Mouse (Mus musculus) neural tube, embryonic 15.5 days (tissue): Measurements from ENCODE around the gene Cpa1. TPM values are rescaled to one million over a fixed set of nuclear protein-coding genes. Genes with fewer than 3 reads are reported as not detected.
A peak's percentile ranks its signal among the peaks of the same experiment; 100 is the strongest.

Source experiments
- ATAC-seq: fragments of 200-750 bp; cut with Nextera tagmentation; 2 replicates; pipeline ENCODE4 v1.8.0; 2017; ENCODE audit warnings: mild to moderate bottlenecking, moderate TSS enrichment, moderate library complexity; ENCODE audit not compliant: low FRiP score
- H3K27ac ChIP-seq: fragments of 300-500 bp; sonication (generic); replicated peaks from 2 replicates; pipeline ENCODE4 v1.5.1; 2015; ENCODE audit warnings: mild to moderate bottlenecking, inconsistent platforms
- H3K27me3 ChIP-seq: fragments of 300-500 bp; sonication (generic); replicated peaks from 2 replicates; pipeline ENCODE4 v1.6.1; 2015; ENCODE audit warnings: inconsistent platforms
- H3K36me3 ChIP-seq: fragments of 300-500 bp; sonication (generic); 2 replicates; pipeline ENCODE4 v1.6.1; 2015; ENCODE audit warnings: inconsistent platforms
- H3K4me1 ChIP-seq: fragments of 300-500 bp; sonication (generic); 2 replicates; pipeline ENCODE4 v1.6.1; 2015; ENCODE audit warnings: inconsistent platforms
- H3K4me2 ChIP-seq: fragments of 300-500 bp; sonication (generic); 2 replicates; pipeline ENCODE4 v1.6.1; 2015; ENCODE audit warnings: inconsistent platforms, mild to moderate bottlenecking, moderate library complexity
- H3K4me3 ChIP-seq: fragments of 300-500 bp; sonication (generic); replicated peaks from 2 replicates; pipeline ENCODE4 v1.5.1; 2015; ENCODE audit warnings: mild to moderate bottlenecking, inconsistent platforms
- H3K9ac ChIP-seq: fragments of 300-500 bp; sonication (generic); replicated peaks from 2 replicates; pipeline ENCODE4 v1.6.1; 2015; ENCODE audit warnings: mild to moderate bottlenecking, inconsistent platforms
- H3K9me3 ChIP-seq: fragments of 300-500 bp; sonication (generic); replicated peaks from 2 replicates; pipeline ENCODE4 v1.6.1; 2016; ENCODE audit warnings: inconsistent platforms
- WGBS: fragments of 180-500 bp; shearing (Covaris S2); methylation state at CpG from one replicate; pipeline ENCODE4 v1.1.7; 2015; ENCODE audit warnings: mixed read lengths; 5-methylcytosine and 5-hydroxymethylcytosine counted together
- polyA plus RNA-seq: library from polyadenylated mRNA; unstranded; fragments of >200 nt; fragmentation: Nextera tagmentation; extraction: Ambion mirVana; gene quantifications from 2 replicates; pipeline ENCODE4 v1.2.1, GENCODE M21; 2015

Gene Cpa1
- polyA plus RNA-seq, 1 experiment from 2014 or later: 0.50 TPM

DNA sequence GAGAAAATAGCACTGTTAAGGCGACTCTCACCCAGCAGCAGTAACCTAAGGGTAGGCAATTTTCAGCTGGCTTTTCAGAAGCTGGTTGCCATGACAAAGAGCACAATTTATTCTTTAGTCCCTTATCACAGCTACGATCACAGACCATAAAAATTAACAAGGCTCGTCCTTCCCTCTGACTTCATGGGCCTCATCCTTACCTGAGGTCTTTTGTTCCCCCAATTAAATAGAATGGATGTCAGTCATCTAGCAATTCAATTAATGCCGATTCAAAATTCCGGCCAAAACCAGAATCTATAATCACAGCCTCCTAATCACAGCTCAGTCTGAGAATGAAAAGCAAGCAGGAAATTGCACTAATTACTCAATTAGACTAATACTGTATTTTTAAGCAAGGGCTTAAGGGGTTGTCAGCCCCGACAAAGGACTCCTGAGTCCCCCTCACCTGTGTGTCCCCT, 15.4 kb downstream of the Cpa1 start:
- no peak overlapping the region for H3K4me2 ChIP-seq
- peak overlapping the region; percentile 70 for H3K27ac ChIP-seq
- no peaks in the 10 kb centered on the region for H3K27me3 ChIP-seq
- H3K4me3 ChIP-seq: no peak overlapping the region
- no peak overlapping the region for H3K9ac ChIP-seq
- H3K9me3 ChIP-seq: no peaks in the 10 kb centered on the region
- peak; percentile 48; the same call in 1 of the 2 replicates for ATAC-seq
- no peaks in the 10 kb centered on the region for H3K36me3 ChIP-seq
- WGBS: 18% methylated on average over 6 of the region's 6 CpGs
- peaks cover 54% of the 10 kb centered on the region for H3K4me1 ChIP-seq

DNA sequence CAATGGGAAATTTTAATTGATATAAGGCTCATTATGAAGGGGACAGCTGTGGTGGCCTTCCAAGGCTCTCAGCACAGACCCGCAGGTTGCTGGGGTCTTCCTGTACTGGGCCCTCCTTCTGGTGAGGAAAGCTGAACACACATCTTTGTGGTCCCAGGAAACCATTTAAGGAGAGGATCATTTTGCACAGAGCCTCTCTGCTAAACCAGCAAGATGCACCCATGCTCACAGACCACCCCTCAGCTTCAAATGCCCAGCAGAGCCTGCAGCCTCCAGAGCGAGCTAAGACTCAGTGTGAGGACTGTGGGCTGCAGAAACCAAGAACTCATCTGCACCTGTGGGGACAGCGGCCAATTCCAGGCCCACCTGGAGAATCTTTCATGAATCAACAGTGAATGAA, 15.9 kb downstream of the Cpa1 start:
- Histone ChIP-seq H3K4me3 (no peak overlapping the region), H3K9ac (no peak overlapping the region), H3K36me3 (no peaks in the 10 kb centered on the region), H3K9me3 (no peaks in the 10 kb centered on the region), H3K4me2 (no peak overlapping the region), H3K4me1 (peaks cover 49% of the 10 kb centered on the region), H3K27ac (peak overlapping the region; percentile 70), H3K27me3 (no peaks in the 10 kb centered on the region)
- no peak for ATAC-seq
- WGBS: 59% methylated on average over 3 of the region's 3 CpGs

DNA sequence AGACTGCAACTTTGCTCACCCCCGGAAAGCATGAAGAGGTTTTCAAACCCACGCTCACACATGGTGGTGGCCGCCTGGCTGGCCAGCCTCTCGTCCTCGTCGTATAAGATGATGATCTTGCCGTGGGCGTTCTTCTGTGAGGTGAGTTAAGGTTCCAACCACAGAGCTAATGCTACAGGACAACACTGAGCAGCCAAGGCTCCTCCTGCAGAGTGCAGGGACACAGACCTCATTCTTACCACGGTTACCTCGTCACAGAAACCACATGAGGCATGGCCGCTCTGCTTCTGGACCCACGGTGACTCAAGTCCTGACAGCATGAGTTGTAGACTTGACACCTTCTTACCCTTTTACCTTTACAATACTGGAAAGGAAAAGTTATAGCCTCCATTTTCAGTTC, 18.3 kb downstream of the Cpa1 start:
- Histone ChIP-seq H3K27me3 (no peaks in the 10 kb centered on the region), H3K4me3 (no peak overlapping the region), H3K9ac (no peak overlapping the region), H3K9me3 (no peaks in the 10 kb centered on the region), H3K4me1 (peaks cover 44% of the 10 kb centered on the region), H3K27ac (no peak overlapping the region), H3K4me2 (no peak overlapping the region), H3K36me3 (no peaks in the 10 kb centered on the region)
- WGBS: 83% methylated on average over 12 of the region's 12 CpGs
- ATAC-seq: no peak

DNA sequence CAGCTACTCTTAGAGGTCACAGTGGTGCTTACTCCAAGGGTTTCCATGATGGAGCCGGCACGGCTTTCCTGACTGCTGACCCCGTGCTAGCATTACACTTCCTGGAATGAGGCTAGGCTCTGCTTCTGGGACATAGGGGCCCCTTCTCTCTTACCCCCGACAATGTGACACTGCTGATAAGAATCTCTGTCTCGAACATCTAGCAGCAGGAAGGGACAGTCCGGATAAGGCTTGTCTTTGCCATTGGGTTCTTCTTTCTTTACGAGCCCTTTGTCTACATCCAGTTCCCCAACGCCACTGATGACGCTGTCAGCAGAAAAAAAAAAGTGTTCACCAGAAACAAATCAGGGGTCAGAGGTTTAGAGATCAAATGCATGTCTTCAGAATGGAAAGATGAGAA, 19.6 kb downstream of the Cpa1 start:
- no peak overlapping the region for H3K4me3 ChIP-seq
- ATAC-seq: no peak
- peaks cover 31% of the 10 kb centered on the region for H3K4me1 ChIP-seq
- no peaks in the 10 kb centered on the region for H3K9me3 ChIP-seq
- H3K9ac ChIP-seq: no peak overlapping the region
- no peak overlapping the region for H3K4me2 ChIP-seq
- no peaks in the 10 kb centered on the region for H3K36me3 ChIP-seq
- H3K27ac ChIP-seq: no peak overlapping the region
- 84% methylated on average over 9 of the region's 9 CpGs for WGBS
- H3K27me3 ChIP-seq: no peaks in the 10 kb centered on the region

DNA sequence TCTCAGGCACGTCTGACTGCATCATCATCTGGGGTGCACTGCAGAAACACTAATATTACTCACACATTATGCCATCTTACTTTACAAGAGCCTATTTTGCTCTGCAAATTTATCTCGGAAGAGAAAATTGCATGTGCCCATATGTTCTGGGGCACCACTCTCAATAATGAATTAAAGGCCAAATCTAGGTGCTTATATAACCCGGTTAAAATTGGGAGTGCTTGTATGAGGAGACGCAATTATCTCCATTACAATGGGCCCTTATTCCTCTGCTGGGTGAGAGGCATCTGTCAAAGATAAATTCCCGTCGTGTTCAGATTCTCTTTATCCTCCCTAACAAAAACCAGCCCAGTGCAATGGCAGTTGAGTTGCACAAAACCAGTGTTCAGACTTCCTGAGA, 25.8 kb downstream of the Cpa1 start:
- no peak overlapping the region for H3K4me3 ChIP-seq
- no peak overlapping the region for H3K9ac ChIP-seq
- no peaks in the 10 kb centered on the region for H3K36me3 ChIP-seq
- no peak for ATAC-seq
- H3K9me3 ChIP-seq: no peaks in the 10 kb centered on the region
- no peak overlapping the region for H3K4me2 ChIP-seq
- WGBS: 26% methylated on average over 6 of the region's 6 CpGs
- H3K4me1 ChIP-seq: 0 out of 2 replicates have a peak, but pooled peaks cover 5% of the 10 kb centered on the region
- 0 out of 2 replicates have a peak overlapping the region, but pooled peaks have one; percentile 3 for H3K27ac ChIP-seq
- no peaks in the 10 kb centered on the region for H3K27me3 ChIP-seq

DNA sequence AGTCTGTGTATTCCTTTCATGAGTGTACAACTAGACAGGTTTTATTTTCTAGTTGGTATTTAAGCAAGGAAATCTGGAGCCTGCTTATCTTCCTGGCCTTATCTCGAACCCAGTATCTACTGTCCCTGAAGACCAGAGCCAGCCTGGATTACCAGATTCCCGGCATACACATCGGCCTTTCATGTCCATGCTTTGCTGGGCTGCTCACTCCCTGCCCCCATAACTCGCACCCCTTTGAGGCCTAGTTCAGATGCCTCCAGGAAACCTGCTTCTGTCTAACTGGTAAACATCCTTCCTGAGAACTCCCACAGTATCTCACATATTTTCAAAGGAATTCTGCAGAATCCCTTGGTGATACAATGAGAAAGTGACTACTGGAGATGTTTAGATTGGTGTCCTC, 26.3 kb downstream of the Cpa1 start:
- Histone ChIP-seq H3K9ac (no peak overlapping the region), H3K4me2 (no peak overlapping the region), H3K9me3 (no peaks in the 10 kb centered on the region), H3K27me3 (no peaks in the 10 kb centered on the region), H3K4me1 (0 out of 2 replicates have a peak, but pooled peaks cover 5% of the 10 kb centered on the region), H3K27ac (0 out of 2 replicates have a peak overlapping the region, but pooled peaks have one; percentile 3), H3K36me3 (no peaks in the 10 kb centered on the region), H3K4me3 (no peak overlapping the region)
- no peak for ATAC-seq
- 67% methylated on average over 4 of the region's 4 CpGs for WGBS

DNA sequence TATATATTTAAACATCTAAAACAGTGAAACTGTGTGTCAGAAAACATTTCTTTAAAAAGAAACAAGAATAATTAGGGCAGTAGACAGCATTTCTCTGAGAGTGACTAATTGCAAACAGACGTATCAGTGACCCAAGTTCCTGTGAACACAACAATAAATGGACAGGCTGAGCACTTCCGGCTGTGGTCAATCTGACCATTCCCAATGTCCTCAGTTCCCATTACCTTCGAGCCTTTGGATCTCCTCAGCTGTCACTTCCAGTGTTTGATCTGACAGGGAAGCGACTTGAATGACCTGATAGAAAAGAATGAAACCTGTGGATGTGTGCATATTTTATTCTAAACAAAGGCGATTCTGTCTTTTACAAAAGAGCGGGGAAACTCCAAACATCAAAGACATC, 27.0 kb downstream of the Cpa1 start:
- H3K27me3 ChIP-seq: no peaks in the 10 kb centered on the region
- no peak overlapping the region for H3K9ac ChIP-seq
- H3K4me1 ChIP-seq: 0 out of 2 replicates have a peak, but pooled peaks cover 5% of the 10 kb centered on the region
- no peak overlapping the region for H3K4me3 ChIP-seq
- ATAC-seq: no peak
- no peak overlapping the region for H3K27ac ChIP-seq
- 52% methylated on average over 6 of the region's 6 CpGs for WGBS
- H3K36me3 ChIP-seq: no peaks in the 10 kb centered on the region
- no peaks in the 10 kb centered on the region for H3K9me3 ChIP-seq
- H3K4me2 ChIP-seq: no peak overlapping the region

DNA sequence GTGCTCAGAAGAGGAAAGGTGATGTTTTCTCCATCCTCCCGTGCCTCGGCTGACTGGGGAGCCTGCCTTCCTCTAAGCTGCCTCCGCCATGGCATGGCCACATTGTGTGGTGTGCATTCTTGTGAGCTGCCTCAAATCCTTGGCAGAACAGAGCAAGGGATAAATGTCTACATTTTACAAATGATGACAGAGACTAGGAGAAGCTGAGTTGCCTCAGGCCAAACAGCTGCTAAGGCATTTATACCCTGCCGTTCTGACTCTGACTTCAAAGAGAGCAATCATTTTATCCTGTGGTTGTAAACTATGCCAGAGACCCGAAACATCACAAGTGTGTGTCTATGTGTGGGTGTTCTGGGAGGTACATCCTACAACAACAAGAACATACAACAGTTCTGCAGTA, 28.6 kb downstream of the Cpa1 start:
- Histone ChIP-seq H3K4me3 (no peak overlapping the region), H3K27ac (no peak overlapping the region), H3K9ac (no peak overlapping the region), H3K36me3 (no peaks in the 10 kb centered on the region), H3K27me3 (no peaks in the 10 kb centered on the region), H3K4me1 (0 out of 2 replicates have a peak, but pooled peaks cover 10% of the 10 kb centered on the region), H3K4me2 (no peak overlapping the region), H3K9me3 (no peaks in the 10 kb centered on the region)
- 37% methylated on average over 5 of the region's 5 CpGs for WGBS
- no peak for ATAC-seq

DNA sequence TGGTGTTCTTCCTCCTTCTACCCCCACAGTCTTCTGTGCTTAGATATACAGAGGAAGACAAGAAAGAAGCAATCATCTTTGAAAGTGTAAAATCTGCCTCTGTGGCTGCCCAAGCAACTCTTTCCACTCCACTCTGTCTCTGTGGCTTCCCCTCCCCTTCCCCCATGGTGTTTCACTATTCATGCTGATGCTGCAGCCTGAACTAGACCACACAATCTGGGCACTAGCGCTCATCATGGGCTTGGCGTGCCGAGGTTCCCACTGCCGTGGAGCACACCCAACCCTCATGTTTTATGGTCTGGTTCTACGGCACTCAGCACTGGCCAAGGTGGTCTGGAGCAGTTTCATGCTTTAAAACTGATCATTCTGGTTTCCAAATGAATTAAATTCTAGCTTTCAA, 32.7 kb downstream of the Cpa1 start:
- peaks cover 41% of the 10 kb centered on the region for H3K4me1 ChIP-seq

DNA sequence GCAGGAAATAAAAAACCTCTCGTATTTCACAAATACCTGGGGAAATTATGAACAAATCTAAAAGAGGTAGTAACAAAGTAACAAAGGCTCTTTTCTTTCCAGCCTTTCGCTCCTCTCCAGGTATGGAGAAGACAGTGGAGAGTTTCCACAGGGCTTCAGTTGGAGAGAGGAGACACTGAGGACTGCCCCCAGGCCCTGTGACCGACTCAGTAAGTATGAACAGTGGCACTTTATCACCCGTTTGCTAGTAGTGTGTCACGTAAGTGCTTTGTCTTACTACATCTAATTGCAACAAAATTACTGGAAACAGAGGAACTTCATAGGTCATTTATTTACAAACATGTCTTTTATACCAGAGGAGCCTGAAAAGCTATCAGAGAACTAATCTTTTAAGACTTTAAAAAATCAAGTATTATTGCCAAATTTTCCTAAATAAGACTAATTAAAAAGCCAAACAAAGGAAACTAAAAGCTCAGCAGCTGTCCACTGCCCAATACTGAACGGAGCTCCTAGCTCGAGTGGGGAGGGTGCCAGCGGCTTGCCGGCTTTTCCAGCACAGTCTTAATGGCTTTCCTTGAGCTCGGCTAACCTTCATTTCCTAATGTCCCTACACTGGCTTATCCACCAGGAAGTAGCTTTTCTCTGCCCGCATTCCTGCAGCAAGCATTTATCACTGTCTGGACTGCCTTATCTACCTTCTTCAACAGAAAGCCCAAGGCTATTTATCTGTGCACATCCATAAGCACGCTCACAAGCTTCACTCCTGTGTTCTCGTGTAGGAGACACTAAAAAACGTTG, 34.9 kb downstream of the Cpa1 start:
- ATAC-seq: peak; percentile 53; the same call in 1 of the 2 replicates
- H3K27me3 ChIP-seq: no peaks in the 10 kb centered on the region
- peak overlapping the region; percentile 41 for H3K4me2 ChIP-seq
- 16% methylated on average over 14 of the region's 14 CpGs for WGBS
- no peak overlapping the region for H3K4me3 ChIP-seq
- H3K9ac ChIP-seq: 0 out of 2 replicates have a peak overlapping the region, but pooled peaks have one; percentile 22
- H3K4me1 ChIP-seq: peaks cover 49% of the 10 kb centered on the region
- H3K36me3 ChIP-seq: no peaks in the 10 kb centered on the region
- H3K9me3 ChIP-seq: no peaks in the 10 kb centered on the region
- peak overlapping the region; percentile 85 for H3K27ac ChIP-seq

More for the DNA sequence above, 32.7 kb downstream of the Cpa1 start:
- WGBS: 54% methylated on average over 5 of the region's 5 CpGs
- no peak overlapping the region for H3K9ac ChIP-seq
- ATAC-seq: no peak
- no peak overlapping the region for H3K4me2 ChIP-seq
- no peaks in the 10 kb centered on the region for H3K36me3 ChIP-seq
- H3K27me3 ChIP-seq: no peaks in the 10 kb centered on the region
- H3K9me3 ChIP-seq: no peaks in the 10 kb centered on the region
- H3K4me3 ChIP-seq: no peak overlapping the region
- no peak overlapping the region for H3K27ac ChIP-seq

DNA sequence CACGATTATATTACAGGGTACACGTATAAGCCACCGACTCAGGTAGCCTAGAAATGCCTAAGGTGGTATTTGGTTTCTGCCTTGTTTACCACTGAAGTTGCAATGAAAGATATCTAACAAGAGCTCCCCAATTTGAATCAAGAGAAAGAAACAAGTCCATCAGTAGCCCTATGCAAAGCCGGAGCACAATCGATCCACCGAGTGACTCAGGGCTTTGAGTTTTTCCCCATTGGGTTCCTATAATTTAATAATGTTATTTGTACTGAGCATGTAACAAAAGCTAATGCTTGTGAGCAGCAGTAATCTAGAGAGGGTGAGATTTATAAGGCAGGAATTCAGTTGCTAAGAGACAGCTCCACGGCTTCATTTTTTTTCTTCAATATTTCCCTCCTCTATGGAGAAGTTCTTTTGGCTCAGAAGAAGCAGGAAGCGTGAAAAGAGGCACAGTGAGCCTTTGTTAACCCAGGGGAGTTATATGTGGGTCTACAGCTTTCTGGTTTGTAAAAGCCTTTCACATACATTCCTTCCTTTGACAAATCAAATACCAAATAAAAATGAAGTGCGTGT, 35.8 kb downstream of the Cpa1 start:
- Histone ChIP-seq H3K27ac (peak overlapping the region; percentile 85), H3K4me2 (peak overlapping the region; percentile 41), H3K9ac (peak overlapping the region; percentile 31; the same call in 1 of the 2 replicates), H3K9me3 (no peaks in the 10 kb centered on the region), H3K36me3 (no peaks in the 10 kb centered on the region), H3K4me3 (no peak overlapping the region), H3K4me1 (peaks cover 56% of the 10 kb centered on the region), H3K27me3 (no peaks in the 10 kb centered on the region)
- peak; percentile 68 for ATAC-seq
- 29% methylated on average over 9 of the region's 9 CpGs for whole genome bisulfite sequencing

DNA sequence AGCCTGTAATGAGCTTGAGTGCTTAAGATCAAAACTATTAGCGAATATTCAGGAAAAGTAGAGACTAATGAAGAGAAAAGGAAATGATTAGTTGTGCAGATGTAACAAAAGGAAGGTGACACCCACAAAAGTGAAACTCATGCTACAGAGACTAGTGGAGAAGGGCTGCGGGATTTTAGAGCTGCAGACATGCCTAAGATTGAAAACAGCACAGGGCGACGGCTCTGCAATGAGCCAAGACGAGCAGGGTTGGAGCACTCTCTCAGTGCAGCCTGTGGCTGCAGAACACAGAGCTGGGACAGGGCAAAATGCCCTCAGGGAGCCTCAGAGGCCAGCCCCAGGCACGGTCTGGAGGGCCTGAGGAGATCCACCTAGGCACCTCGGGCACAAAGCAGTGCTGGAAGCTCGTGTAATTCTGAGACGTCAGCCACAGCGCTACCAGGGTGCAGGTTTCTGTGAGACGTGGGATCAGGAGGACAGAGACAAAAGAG, 36.3 kb downstream of the Cpa1 start:
- H3K4me3 ChIP-seq: no peak overlapping the region
- H3K9me3 ChIP-seq: no peaks in the 10 kb centered on the region
- H3K4me2 ChIP-seq: peak overlapping the region; percentile 41
- no peaks in the 10 kb centered on the region for H3K36me3 ChIP-seq
- H3K4me1 ChIP-seq: peaks cover 56% of the 10 kb centered on the region
- ATAC-seq: peak; percentile 65
- WGBS: 13% methylated on average over 11 of the region's 11 CpGs
- peak overlapping the region; percentile 85 for H3K27ac ChIP-seq
- no peaks in the 10 kb centered on the region for H3K27me3 ChIP-seq
- peak overlapping the region; percentile 31 for H3K9ac ChIP-seq
